Mouse (Mus musculus) neural tube, embryonic 11.5 days (tissue): ENCODE results near the gene Kif5a. TPM values are rescaled to one million over a fixed set of nuclear protein-coding genes. Genes with fewer than 3 reads are reported as not detected.

Experiments used
- ATAC-seq: fragments of 200-750 bp; cut with Nextera tagmentation; 2 replicates; pipeline ENCODE4 v1.8.0; 2017; ENCODE audit warnings: moderate number of reproducible peaks, mild to moderate bottlenecking, moderate TSS enrichment, moderate library complexity; ENCODE audit not compliant: insufficient read depth, low FRiP score, low TSS enrichment
- DNase-seq: peaks from one replicate; pipeline ENCODE4 v3.0.0-alpha.2; 2015; ENCODE audit warnings: low spot score
- H3K27ac ChIP-seq: fragments of 300-500 bp; sonication (generic); 2 replicates; pipeline ENCODE4 v1.5.1; 2014; ENCODE audit warnings: low read depth, mild to moderate bottlenecking, low read length
- H3K27me3 ChIP-seq: fragments of 300-500 bp; sonication (generic); 2 replicates; pipeline ENCODE4 v1.6.1; 2014; ENCODE audit warnings: mild to moderate bottlenecking, low read length, mixed read lengths; ENCODE audit not compliant: control insufficient read depth, insufficient read depth
- H3K36me3 ChIP-seq: fragments of 300-500 bp; sonication (generic); 2 replicates; pipeline ENCODE4 v1.6.1; 2014; ENCODE audit warnings: mild to moderate bottlenecking, low read length, moderate library complexity, mixed read lengths; ENCODE audit not compliant: control insufficient read depth, insufficient read depth
- H3K4me1 ChIP-seq: fragments of 300-500 bp; sonication (generic); 2 replicates; pipeline ENCODE4 v1.6.1; 2014; ENCODE audit warnings: low read length, mixed read lengths; ENCODE audit not compliant: control insufficient read depth, insufficient read depth
- H3K4me2 ChIP-seq: fragments of 300-500 bp; sonication (generic); 2 replicates; pipeline ENCODE4 v1.6.1; 2014; ENCODE audit warnings: low read depth, mild to moderate bottlenecking, moderate library complexity
- H3K4me3 ChIP-seq: fragments of 300-500 bp; sonication (generic); 2 replicates; pipeline ENCODE4 v1.5.1; 2014; ENCODE audit warnings: low read depth, low read length
- H3K9ac ChIP-seq: fragments of 300-500 bp; sonication (generic); 2 replicates; pipeline ENCODE4 v1.6.1; 2014; ENCODE audit warnings: mild to moderate bottlenecking, low read length
- H3K9me3 ChIP-seq: fragments of 300-500 bp; sonication (generic); 2 replicates; pipeline ENCODE4 v1.6.1; 2016; ENCODE audit warnings: low read length; ENCODE audit not compliant: control insufficient read depth
- WGBS: fragments of 180-500 bp; shearing (Covaris S2); extraction: QIAGEN DNeasy Blood & Tissue Kit; methylation state at CpG from one replicate; pipeline ENCODE4 v1.1.7; 2014; 5-methylcytosine and 5-hydroxymethylcytosine counted together
- polyA plus RNA-seq: library from polyadenylated mRNA; unstranded; fragments of >200 nt; fragmentation: Nextera tagmentation; extraction: Ambion mirVana; gene quantifications from 2 replicates; pipeline ENCODE4 v1.2.1, GENCODE M21; 2014

Kif5a gene
- polyA plus RNA-seq, 1 experiment from 2014 or later = 51.0 TPM

GRCm38 (mm10) chr10:127176756-127177155, 86.4 kb downstream of the Kif5a start:
- Histone ChIP-seq H3K4me1 (peaks cover 11% of the 10 kb centered on the region; the same call in 1 of the 2 replicates), H3K27ac (no peak overlapping the region), H3K4me2 (no peak overlapping the region), H3K4me3 (no peak overlapping the region), H3K27me3 (peaks cover 41% of the 10 kb centered on the region), H3K9me3 (no peaks in the 10 kb centered on the region), H3K36me3 (no peaks in the 10 kb centered on the region), H3K9ac (no peak overlapping the region)
- whole genome bisulfite sequencing = 5% methylated on average over 7 of the region's 7 CpGs
- DNase-seq = no peak
- ATAC-seq = no peak

GRCm38 (mm10) chr10:127176228-127176627, 86.9 kb downstream of the Kif5a start:
- H3K27ac ChIP-seq = no peak overlapping the region
- ATAC-seq (no peak), DNase-seq (no peak)
- no peak overlapping the region for H3K9ac ChIP-seq
- H3K4me1 ChIP-seq = peaks cover 11% of the 10 kb centered on the region; the same call in 1 of the 2 replicates
- H3K27me3 ChIP-seq = peaks cover 43% of the 10 kb centered on the region
- no peak overlapping the region for H3K4me2 ChIP-seq
- no peak overlapping the region for H3K4me3 ChIP-seq
- H3K36me3 ChIP-seq = no peaks in the 10 kb centered on the region
- 43% methylated on average over 3 of the region's 3 CpGs for WGBS
- no peaks in the 10 kb centered on the region for H3K9me3 ChIP-seq

Other genes starting within 250 kb of the Kif5a start
- 75.3 and 79.9 TPM in 2 replicates for gene Tsfm, start 232.5 kb downstream of the Kif5a start, polyA plus RNA-seq
- gene Mettl1, start 221.9 kb downstream of the Kif5a start, polyA plus RNA-seq = 42.0 and 43.6 TPM in 2 replicates
- gene Eef1akmt3, start 221.8 kb downstream of the Kif5a start, polyA plus RNA-seq = 0.23 and 0.32 TPM in 2 replicates
- gene Cyp27b1, start 215.1 kb downstream of the Kif5a start, polyA plus RNA-seq = 0.09 and 0.14 TPM in 2 replicates
- gene March9, start 203.2 kb downstream of the Kif5a start, polyA plus RNA-seq = 4.3 and 4.7 TPM in 2 replicates
- 2,636 and 2,694 TPM in 2 replicates for gene Cdk4, start 199.8 kb downstream of the Kif5a start, polyA plus RNA-seq
- 96.5 and 99.9 TPM in 2 replicates for gene Tspan31, start 193.1 kb downstream of the Kif5a start, polyA plus RNA-seq
- 0.94 and 1.4 TPM in 2 replicates for gene Agap2, start 188.1 kb downstream of the Kif5a start, polyA plus RNA-seq
- gene Os9, start 142.2 kb downstream of the Kif5a start, polyA plus RNA-seq = 56.2 and 68.9 TPM in 2 replicates
- gene B4galnt1, start 98.1 kb downstream of the Kif5a start, polyA plus RNA-seq = 17.3 and 19.9 TPM in 2 replicates
- 0.36 and 0.89 TPM in 2 replicates for gene Slc26a10, start 82.7 kb downstream of the Kif5a start, polyA plus RNA-seq
- gene Arhgef25, start 73.3 kb downstream of the Kif5a start, polyA plus RNA-seq = 31.7 and 31.8 TPM in 2 replicates
- 138 and 148 TPM in 2 replicates for gene Dtx3, start 67.6 kb downstream of the Kif5a start, polyA plus RNA-seq
- 15.4 and 16.4 TPM in 2 replicates for gene Pip4k2c, start 51.8 kb downstream of the Kif5a start, polyA plus RNA-seq
- gene Dctn2, start 3.0 kb upstream of the Kif5a start, polyA plus RNA-seq = 224 and 230 TPM in 2 replicates
- 17.0 and 17.6 TPM in 2 replicates for gene Mbd6, start 25.7 kb upstream of the Kif5a start, polyA plus RNA-seq
- gene Mars, start 48.4 kb upstream of the Kif5a start, polyA plus RNA-seq = 164 and 166 TPM in 2 replicates
- gene Arhgap9, start 58.6 kb upstream of the Kif5a start, polyA plus RNA-seq = 1.1 and 1.8 TPM in 2 replicates
- gene Gli1, start 78.6 kb upstream of the Kif5a start, polyA plus RNA-seq = 3.8 and 4.6 TPM in 2 replicates
- not detected in 2 replicates for gene Inhbe, start 91.1 kb upstream of the Kif5a start, polyA plus RNA-seq
- not detected in 2 replicates for gene Inhbc, start 107.1 kb upstream of the Kif5a start, polyA plus RNA-seq
- gene R3hdm2, start 117.0 kb upstream of the Kif5a start, polyA plus RNA-seq = 25.4 and 27.4 TPM in 2 replicates
- 0.50 and 0.95 TPM in 2 replicates for gene Stac3, start 238.3 kb upstream of the Kif5a start, polyA plus RNA-seq